Mouse (Mus musculus): Measurements from ENCODE around the gene Slc30a10. TPM values are rescaled to one million over a fixed set of nuclear protein-coding genes. Genes with fewer than 3 reads are reported as not detected.

Gene Slc30a10
- polyA plus RNA-seq, 1 experiment from 2014 or later = 11.0 TPM

DNA sequence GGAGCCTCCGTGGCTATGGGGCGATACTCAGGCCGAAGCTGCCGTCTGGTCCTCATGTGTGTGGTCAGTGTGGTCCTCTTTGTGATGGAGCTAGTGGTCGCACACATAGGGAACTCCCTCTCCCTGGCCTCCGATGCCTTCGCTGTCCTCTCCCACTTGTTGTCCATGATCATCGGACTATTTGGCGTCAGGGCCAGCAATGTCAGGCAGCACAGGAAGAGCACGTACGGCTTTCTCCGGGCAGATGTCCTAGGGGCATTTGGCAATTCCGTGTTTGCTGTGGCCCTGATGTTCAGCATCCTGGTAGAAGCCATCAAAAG, 22.7 kb upstream of the Slc30a10 start:
- Histone ChIP-seq H3K9ac (ENCODE audit: low read length) (no peak overlapping the region), H3K4me2 (ENCODE audit: low read length) (no peak overlapping the region), H3K36me3 (ENCODE audit: control insufficient read depth, insufficient read depth, low read length) (peaks cover 26% of the 10 kb centered on the region), H3K27me3 (replicated peaks; ENCODE audit: control insufficient read depth, insufficient read depth, low read length) (no peaks in the 10 kb centered on the region), H3K9me3 (replicated peaks; ENCODE audit: control insufficient read depth, low read length) (no peaks in the 10 kb centered on the region), H3K27ac (ENCODE audit: low read depth, low read length) (no peak overlapping the region), H3K4me1 (ENCODE audit: control insufficient read depth, insufficient read depth, low read length) (peaks cover 3% of the 10 kb centered on the region; the same call in 1 of the 2 replicates), H3K4me3 (ENCODE audit: low read depth, low read length) (no peak overlapping the region)
- WGBS = 88% methylated on average over 13 of the region's 13 CpGs
- DNase-seq (ENCODE audit: low spot score) (no peak), ATAC-seq (no peak)

DNA sequence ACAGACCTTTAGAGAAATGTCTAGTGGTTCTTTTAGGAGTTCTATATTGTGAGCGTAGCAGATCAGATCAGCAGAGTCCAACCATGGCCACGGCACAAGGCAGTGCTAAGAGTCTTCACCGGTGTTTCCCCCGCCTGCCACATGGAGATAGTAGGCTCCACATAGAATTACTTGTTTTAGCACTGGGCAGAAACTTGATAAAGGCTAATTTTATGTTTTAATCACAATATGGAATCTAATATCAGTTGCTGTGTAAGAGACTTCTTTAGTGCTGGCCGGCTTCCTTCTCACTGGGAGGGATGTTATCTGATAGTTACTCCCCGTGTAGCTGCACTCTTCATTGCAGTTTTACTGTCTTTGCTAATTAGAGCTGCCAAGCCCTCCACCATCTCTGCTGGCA, 21.5 kb upstream of the Slc30a10 start:
- peaks cover 15% of the 10 kb centered on the region for H3K36me3 ChIP-seq (ENCODE audit: control insufficient read depth, insufficient read depth, low read length)
- H3K27ac ChIP-seq (ENCODE audit: low read depth, low read length) = no peak overlapping the region
- H3K9ac ChIP-seq (ENCODE audit: low read length) = no peak overlapping the region
- DNase-seq (ENCODE audit: low spot score) = no peak
- H3K9me3 ChIP-seq (replicated peaks; ENCODE audit: control insufficient read depth, low read length) = no peaks in the 10 kb centered on the region
- no peak for ATAC-seq
- H3K4me3 ChIP-seq (ENCODE audit: low read depth, low read length) = no peak overlapping the region
- H3K27me3 ChIP-seq (replicated peaks; ENCODE audit: control insufficient read depth, insufficient read depth, low read length) = no peaks in the 10 kb centered on the region
- WGBS = 81% methylated on average over 6 of the region's 6 CpGs
- peaks cover 3% of the 10 kb centered on the region; the same call in 1 of the 2 replicates for H3K4me1 ChIP-seq (ENCODE audit: control insufficient read depth, insufficient read depth, low read length)
- H3K4me2 ChIP-seq (ENCODE audit: low read length) = no peak overlapping the region

DNA sequence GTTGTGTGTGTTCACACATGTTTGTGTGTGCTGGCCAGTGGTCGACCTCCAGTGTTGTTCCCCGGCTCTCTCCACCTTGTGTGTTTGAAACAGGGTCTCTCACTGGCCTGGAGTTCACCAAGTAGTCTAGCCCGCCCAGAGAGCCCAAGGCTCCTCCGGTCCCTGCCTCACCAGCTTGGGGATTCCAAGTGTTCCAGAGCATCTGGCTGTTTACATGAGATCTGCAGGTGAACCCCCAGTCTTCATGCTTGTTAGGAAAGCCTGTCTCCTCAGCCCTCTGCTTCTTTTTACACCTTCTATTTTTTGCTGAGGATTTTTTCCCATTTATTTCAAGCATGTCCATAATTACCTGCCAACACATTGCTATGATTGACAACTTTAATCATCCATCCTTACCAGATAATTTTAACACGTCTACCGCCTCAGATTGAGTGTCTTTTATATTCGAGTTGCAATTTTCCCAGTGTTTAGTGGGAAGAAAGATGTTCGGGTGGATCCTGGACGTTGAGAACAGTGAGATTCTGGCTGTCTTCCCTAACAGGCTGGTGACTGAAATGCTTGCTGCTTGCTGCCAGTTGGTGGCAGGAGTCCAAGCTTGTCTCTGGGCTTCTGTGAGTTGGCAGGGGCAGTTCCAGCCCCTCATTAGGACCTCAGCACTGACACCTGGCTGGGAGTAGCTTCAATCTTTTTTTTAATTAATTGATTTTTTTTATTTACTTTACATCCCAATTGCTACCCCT, 15.6 kb upstream of the Slc30a10 start:
- Histone ChIP-seq H3K27ac (ENCODE audit: low read depth, low read length) (peak overlapping the region; percentile 92), H3K4me2 (ENCODE audit: low read length) (no peak overlapping the region), H3K36me3 (ENCODE audit: control insufficient read depth, insufficient read depth, low read length) (no peaks in the 10 kb centered on the region), H3K4me3 (ENCODE audit: low read depth, low read length) (no peak overlapping the region), H3K4me1 (ENCODE audit: control insufficient read depth, insufficient read depth, low read length) (peaks cover 31% of the 10 kb centered on the region), H3K9me3 (replicated peaks; ENCODE audit: control insufficient read depth, low read length) (no peaks in the 10 kb centered on the region), H3K9ac (ENCODE audit: low read length) (no peak overlapping the region), H3K27me3 (replicated peaks; ENCODE audit: control insufficient read depth, insufficient read depth, low read length) (no peaks in the 10 kb centered on the region)
- peak; percentile 82 for ATAC-seq
- 28% methylated on average over 9 of the region's 9 CpGs for WGBS
- peak; percentile 96 for DNase-seq (ENCODE audit: low spot score)

DNA sequence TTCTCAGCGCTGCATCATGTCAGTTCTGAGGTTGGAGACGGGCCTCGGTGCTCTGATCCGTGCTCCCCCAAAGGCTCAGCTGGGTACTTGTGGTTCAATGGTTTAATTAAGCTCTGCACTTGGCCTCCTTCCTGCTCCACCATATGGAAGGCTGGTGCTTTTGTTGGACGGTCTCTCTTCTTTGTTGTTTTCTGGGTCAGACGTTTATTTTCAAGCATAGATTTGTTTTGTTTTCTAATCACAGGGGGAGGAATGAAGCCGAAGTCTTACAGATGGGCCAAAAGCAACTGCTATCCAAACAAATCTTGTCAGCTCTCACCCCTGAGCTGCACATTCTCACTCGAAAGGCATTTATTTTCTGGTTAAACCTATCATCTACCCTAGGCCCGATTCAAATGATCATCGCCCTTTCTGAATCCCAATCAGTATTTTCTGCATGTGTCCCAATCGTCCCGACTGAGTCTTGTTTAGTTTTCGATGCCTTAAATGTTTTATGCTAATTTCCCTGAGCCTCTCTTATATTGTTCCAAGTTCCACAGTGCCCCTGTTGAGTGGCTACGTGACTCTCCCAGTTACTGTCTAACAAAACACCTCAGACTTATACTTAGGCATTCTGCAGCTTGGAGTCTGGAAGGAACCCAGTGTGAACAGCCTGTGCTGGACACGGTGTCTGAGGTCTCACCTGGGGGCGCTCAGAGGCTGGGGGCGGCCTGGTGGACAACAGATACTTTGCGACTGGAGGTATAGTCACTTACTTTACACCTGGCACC, 12.8 kb upstream of the Slc30a10 start:
- H3K4me1 ChIP-seq (ENCODE audit: control insufficient read depth, insufficient read depth, low read length) = peaks cover 29% of the 10 kb centered on the region
- H3K9ac ChIP-seq (ENCODE audit: low read length) = peak overlapping the region; percentile 40; the same call in 1 of the 2 replicates
- 0 out of 2 replicates have a peak overlapping the region, but pooled peaks have one; percentile 16 for H3K4me3 ChIP-seq (ENCODE audit: low read depth, low read length)

DNA sequence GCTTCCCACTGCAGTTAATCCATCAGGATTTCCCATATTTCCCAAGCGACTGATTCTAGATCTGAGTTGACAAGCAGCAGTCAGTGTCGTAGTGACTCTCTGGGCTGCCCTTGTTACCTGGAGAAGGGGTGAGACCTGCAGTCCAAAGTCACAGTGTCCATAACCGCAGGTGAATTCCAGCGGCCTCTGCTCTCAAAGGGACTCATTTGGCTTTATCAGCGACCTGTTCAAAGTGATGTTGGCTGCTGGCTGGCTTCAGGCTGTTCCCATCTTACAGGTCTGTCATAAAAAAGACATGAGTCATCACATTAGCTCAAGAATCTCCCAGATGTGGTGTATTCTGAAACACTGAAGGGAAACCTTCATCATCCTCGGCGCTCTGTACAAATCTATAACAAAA, 5.7 kb upstream of the Slc30a10 start:
- H3K36me3 ChIP-seq (ENCODE audit: control insufficient read depth, insufficient read depth, low read length) = no peaks in the 10 kb centered on the region
- no peak for ATAC-seq
- 90% methylated on average over 7 of the region's 7 CpGs for WGBS

More for the DNA sequence above, 12.8 kb upstream of the Slc30a10 start:
- DNase-seq (ENCODE audit: low spot score) = peak; percentile 92
- H3K27ac ChIP-seq (ENCODE audit: low read depth, low read length) = peak overlapping the region; percentile 90
- WGBS = 22% methylated on average over 18 of the region's 18 CpGs
- peak overlapping the region; percentile 34 for H3K4me2 ChIP-seq (ENCODE audit: low read length)
- H3K9me3 ChIP-seq (replicated peaks; ENCODE audit: control insufficient read depth, low read length) = no peaks in the 10 kb centered on the region
- H3K36me3 ChIP-seq (ENCODE audit: control insufficient read depth, insufficient read depth, low read length) = no peaks in the 10 kb centered on the region
- H3K27me3 ChIP-seq (replicated peaks; ENCODE audit: control insufficient read depth, insufficient read depth, low read length) = no peaks in the 10 kb centered on the region
- ATAC-seq = peak; percentile 82

DNA sequence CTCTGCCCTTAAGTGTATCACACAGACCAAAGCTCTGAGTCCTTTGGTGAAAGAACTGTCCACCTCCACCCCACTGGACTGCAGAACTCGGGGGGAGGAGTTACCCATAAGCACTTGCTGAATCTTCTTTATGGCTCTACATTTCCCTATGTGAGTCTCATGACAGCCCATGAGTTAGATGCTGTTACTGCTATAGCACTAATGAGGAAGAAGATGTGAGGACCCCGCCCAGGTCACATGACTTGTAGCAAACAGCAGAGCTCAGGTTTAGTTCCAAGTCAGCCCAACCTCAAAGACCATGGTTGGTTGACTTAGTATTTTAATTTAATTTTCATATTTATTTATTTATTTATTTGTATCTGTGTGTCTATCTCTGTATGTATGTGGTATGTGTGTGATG, 4.9 kb upstream of the Slc30a10 start:
- ATAC-seq (no peak), DNase-seq (ENCODE audit: low spot score) (no peak)
- no peak overlapping the region for H3K27ac ChIP-seq (ENCODE audit: low read depth, low read length)
- H3K36me3 ChIP-seq (ENCODE audit: control insufficient read depth, insufficient read depth, low read length) = no peaks in the 10 kb centered on the region
- no peak overlapping the region for H3K4me3 ChIP-seq (ENCODE audit: low read depth, low read length)
- no peaks in the 10 kb centered on the region for H3K9me3 ChIP-seq (replicated peaks; ENCODE audit: control insufficient read depth, low read length)
- H3K9ac ChIP-seq (ENCODE audit: low read length) = no peak overlapping the region
- 86% methylated on average over 2 of the region's 2 CpGs for WGBS
- no peaks in the 10 kb centered on the region; the same call in 1 of the 2 replicates for H3K27me3 ChIP-seq (replicated peaks; ENCODE audit: control insufficient read depth, insufficient read depth, low read length)
- no peaks in the 10 kb centered on the region for H3K4me1 ChIP-seq (ENCODE audit: control insufficient read depth, insufficient read depth, low read length)
- H3K4me2 ChIP-seq (ENCODE audit: low read length) = no peak overlapping the region

More for the DNA sequence above, 5.7 kb upstream of the Slc30a10 start:
- Histone ChIP-seq H3K9ac (ENCODE audit: low read length) (no peak overlapping the region), H3K4me3 (ENCODE audit: low read depth, low read length) (no peak overlapping the region), H3K4me1 (ENCODE audit: control insufficient read depth, insufficient read depth, low read length) (no peaks in the 10 kb centered on the region), H3K4me2 (ENCODE audit: low read length) (no peak overlapping the region), H3K27me3 (replicated peaks; ENCODE audit: control insufficient read depth, insufficient read depth, low read length) (no peaks in the 10 kb centered on the region), H3K27ac (ENCODE audit: low read depth, low read length) (no peak overlapping the region), H3K9me3 (replicated peaks; ENCODE audit: control insufficient read depth, low read length) (no peaks in the 10 kb centered on the region)
- no peak for DNase-seq (ENCODE audit: low spot score)

DNA sequence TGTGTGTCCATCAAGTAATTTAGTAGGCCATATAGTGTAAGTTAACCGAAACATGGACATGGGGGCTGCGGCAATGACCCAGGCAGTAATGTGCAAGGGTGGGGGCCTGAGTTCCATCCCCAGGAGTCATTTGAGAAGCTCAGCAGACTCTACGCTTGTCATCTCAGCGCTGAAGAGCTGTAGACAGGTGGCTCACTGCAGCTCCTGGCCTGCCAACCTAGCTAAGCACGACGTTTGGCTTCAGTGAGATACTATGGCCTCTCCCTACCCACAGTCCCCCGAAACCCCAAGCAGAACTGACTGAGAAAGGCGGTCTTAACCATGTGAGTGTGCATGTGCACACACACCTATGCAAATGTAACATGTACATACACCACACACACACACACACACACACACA, 3.6 kb upstream of the Slc30a10 start:
- no peak overlapping the region for H3K9ac ChIP-seq (ENCODE audit: low read length)
- H3K36me3 ChIP-seq (ENCODE audit: control insufficient read depth, insufficient read depth, low read length) = no peaks in the 10 kb centered on the region
- no peak overlapping the region for H3K4me2 ChIP-seq (ENCODE audit: low read length)
- no peaks in the 10 kb centered on the region for H3K9me3 ChIP-seq (replicated peaks; ENCODE audit: control insufficient read depth, low read length)
- 87% methylated on average over 8 of the region's 8 CpGs for WGBS
- H3K4me1 ChIP-seq (ENCODE audit: control insufficient read depth, insufficient read depth, low read length) = no peaks in the 10 kb centered on the region
- DNase-seq (ENCODE audit: low spot score) (no peak), ATAC-seq (no peak)
- H3K27ac ChIP-seq (ENCODE audit: low read depth, low read length) = no peak overlapping the region
- H3K27me3 ChIP-seq (replicated peaks; ENCODE audit: control insufficient read depth, insufficient read depth, low read length) = no peaks in the 10 kb centered on the region; the same call in 1 of the 2 replicates
- H3K4me3 ChIP-seq (ENCODE audit: low read depth, low read length) = no peak overlapping the region

DNA sequence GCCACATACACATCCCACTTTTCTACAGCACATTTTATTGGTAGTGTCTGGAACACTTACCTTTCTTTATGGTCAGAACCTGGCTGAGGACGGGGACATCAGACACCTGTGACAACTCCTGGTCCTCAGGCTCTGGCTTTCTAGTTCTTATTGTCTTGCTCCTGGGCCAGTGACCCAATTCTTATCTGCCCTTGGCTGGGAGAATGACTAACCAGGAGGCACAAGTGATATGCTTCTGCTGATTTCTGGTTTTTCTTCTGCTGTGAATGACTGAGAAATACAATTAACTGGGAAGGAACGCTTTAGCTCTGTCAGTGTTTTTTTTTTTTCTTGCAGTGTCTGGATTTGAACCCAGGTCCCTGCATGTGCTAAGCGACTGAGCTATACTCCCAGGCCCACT, 3.2 kb upstream of the Slc30a10 start:
- Histone ChIP-seq H3K4me2 (ENCODE audit: low read length) (no peak overlapping the region), H3K27me3 (replicated peaks; ENCODE audit: control insufficient read depth, insufficient read depth, low read length) (no peaks in the 10 kb centered on the region; the same call in 1 of the 2 replicates), H3K4me3 (ENCODE audit: low read depth, low read length) (no peak overlapping the region), H3K27ac (ENCODE audit: low read depth, low read length) (no peak overlapping the region), H3K9ac (ENCODE audit: low read length) (no peak overlapping the region), H3K9me3 (replicated peaks; ENCODE audit: control insufficient read depth, low read length) (no peaks in the 10 kb centered on the region), H3K4me1 (ENCODE audit: control insufficient read depth, insufficient read depth, low read length) (no peaks in the 10 kb centered on the region), H3K36me3 (ENCODE audit: control insufficient read depth, insufficient read depth, low read length) (no peaks in the 10 kb centered on the region)
- WGBS = 88% methylated on average over 3 of the region's 3 CpGs
- ATAC-seq (no peak), DNase-seq (ENCODE audit: low spot score) (no peak)

DNA sequence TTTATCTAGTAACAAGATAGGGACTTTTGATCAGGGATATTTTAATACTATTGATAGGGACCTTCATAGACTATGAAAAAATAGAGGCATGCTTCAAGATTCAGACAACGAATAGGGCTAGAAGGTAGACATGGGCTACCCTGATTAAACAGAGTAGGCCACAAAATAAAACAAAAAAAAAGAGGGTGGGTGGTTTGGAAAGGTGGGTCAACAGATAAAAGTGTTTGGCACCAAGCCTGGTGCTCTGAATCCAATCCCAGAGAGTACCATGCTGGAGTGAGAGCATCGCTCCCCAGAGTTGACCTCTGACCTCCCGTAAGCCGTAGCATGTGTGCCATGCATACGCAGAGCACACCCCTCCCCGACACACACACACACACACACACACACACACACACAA, 2.2 kb upstream of the Slc30a10 start:
- no peaks in the 10 kb centered on the region for H3K9me3 ChIP-seq (replicated peaks; ENCODE audit: control insufficient read depth, low read length)
- no peak overlapping the region for H3K4me3 ChIP-seq (ENCODE audit: low read depth, low read length)
- H3K4me1 ChIP-seq (ENCODE audit: control insufficient read depth, insufficient read depth, low read length) = 0 out of 2 replicates have a peak, but pooled peaks cover under 1% of the 10 kb centered on the region
- DNase-seq (ENCODE audit: low spot score) = no peak
- H3K27me3 ChIP-seq (replicated peaks; ENCODE audit: control insufficient read depth, insufficient read depth, low read length) = no peaks in the 10 kb centered on the region; the same call in 1 of the 2 replicates
- no peak for ATAC-seq
- no peak overlapping the region for H3K4me2 ChIP-seq (ENCODE audit: low read length)
- no peak overlapping the region for H3K27ac ChIP-seq (ENCODE audit: low read depth, low read length)
- WGBS = 95% methylated on average over 6 of the region's 6 CpGs
- H3K9ac ChIP-seq (ENCODE audit: low read length) = no peak overlapping the region
- H3K36me3 ChIP-seq (ENCODE audit: control insufficient read depth, insufficient read depth, low read length) = no peaks in the 10 kb centered on the region
